Mouse (Mus musculus) limb, embryonic 11.5 days (tissue): ENCODE measurements around the gene Hps3. TPM values are rescaled to one million over a fixed set of nuclear protein-coding genes. Genes with fewer than 3 reads are reported as not detected.

Source experiments
- ATAC-seq: fragments of 200-750 bp; cut with Nextera tagmentation; 2 replicates; pipeline ENCODE4 v1.8.0; 2017; ENCODE audit warnings: low read depth; ENCODE audit not compliant: insufficient number of reproducible peaks, low FRiP score, low TSS enrichment
- DNase-seq: peaks from one replicate; pipeline ENCODE4 v3.0.0-alpha.2; 2015; ENCODE audit warnings: low spot score
- H3K27ac ChIP-seq: fragments of 300-500 bp; sonication (generic); replicated peaks from 2 replicates; pipeline ENCODE4 v1.5.1; 2014; ENCODE audit warnings: low read depth, mild to moderate bottlenecking, low read length
- H3K27me3 ChIP-seq: fragments of 300-500 bp; sonication (generic); 2 replicates; pipeline ENCODE4 v1.6.1; 2014; ENCODE audit warnings: mild to moderate bottlenecking, low read length, mixed read lengths; ENCODE audit not compliant: control insufficient read depth, insufficient read depth
- H3K36me3 ChIP-seq: fragments of 300-500 bp; sonication (generic); 2 replicates; pipeline ENCODE4 v1.6.1; 2014; ENCODE audit warnings: mild to moderate bottlenecking, low read length, moderate library complexity, mixed read lengths; ENCODE audit not compliant: control insufficient read depth, insufficient read depth
- H3K4me1 ChIP-seq: fragments of 300-500 bp; sonication (generic); 2 replicates; pipeline ENCODE4 v1.6.1; 2014; ENCODE audit warnings: low read length, mixed read lengths; ENCODE audit not compliant: control insufficient read depth, insufficient read depth
- H3K4me2 ChIP-seq: fragments of 300-500 bp; sonication (generic); 2 replicates; pipeline ENCODE4 v1.6.1; 2014; ENCODE audit warnings: low read depth, mild to moderate bottlenecking, moderate library complexity; ENCODE audit not compliant: severe bottlenecking
- H3K4me3 ChIP-seq: fragments of 300-500 bp; sonication (generic); 2 replicates; pipeline ENCODE4 v1.5.1; 2014; ENCODE audit warnings: low read depth, low read length
- H3K9ac ChIP-seq: fragments of 300-500 bp; sonication (generic); 2 replicates; pipeline ENCODE4 v1.6.1; 2014; ENCODE audit warnings: mild to moderate bottlenecking, low read length
- H3K9me3 ChIP-seq: fragments of 300-500 bp; sonication (generic); 2 replicates; pipeline ENCODE4 v1.6.1; 2016; ENCODE audit warnings: low read length; ENCODE audit not compliant: control insufficient read depth
- WGBS: fragments of 180-500 bp; shearing (Covaris S2); extraction: QIAGEN DNeasy Blood & Tissue Kit; methylation state at CpG from one replicate; pipeline ENCODE4 v1.1.7; 2014; 5-methylcytosine and 5-hydroxymethylcytosine counted together
- polyA plus RNA-seq: library from polyadenylated mRNA; unstranded; fragments of >200 nt; fragmentation: Nextera tagmentation; extraction: Ambion mirVana; gene quantifications from 2 replicates; pipeline ENCODE4 v1.2.1, GENCODE M21; 2014

Hps3 gene
- polyA plus RNA-seq, 1 experiment from 2014 or later, result 7.8 TPM

DNA sequence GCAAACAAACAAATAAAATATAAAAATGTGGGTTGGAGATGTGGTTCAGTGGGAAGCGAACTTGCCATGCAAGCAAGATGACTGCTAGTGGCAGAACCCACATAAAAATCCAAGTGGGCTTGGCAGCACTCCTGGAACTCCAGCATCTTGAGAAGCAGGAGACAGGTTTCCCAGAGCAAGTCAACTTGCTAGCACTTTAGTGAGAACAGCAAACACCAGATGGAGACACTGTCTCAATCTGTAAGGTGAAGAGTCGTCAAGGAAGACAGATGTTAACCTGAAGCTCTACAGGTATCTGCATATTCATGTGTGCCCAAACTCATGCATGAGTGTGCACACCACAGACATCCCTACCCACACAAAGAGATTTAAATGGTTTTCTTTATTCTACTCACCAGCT lies 35.6 kb downstream of the Hps3 start:
- Histone ChIP-seq H3K4me1 (no peaks in the 10 kb centered on the region), H3K9me3 (no peaks in the 10 kb centered on the region), H3K4me2 (no peak overlapping the region), H3K4me3 (no peak overlapping the region), H3K27me3 (no peaks in the 10 kb centered on the region), H3K27ac (no peak overlapping the region), H3K9ac (no peak overlapping the region), H3K36me3 (no peaks in the 10 kb centered on the region)
- no peak for DNase-seq
- 82% methylated on average over 2 of the region's 2 CpGs for WGBS
- ATAC-seq, result no peak

GRCm38 (mm10) chr3:19992388-19992787 lies 42.7 kb downstream of the Hps3 start:
- no peaks in the 10 kb centered on the region for H3K9me3 ChIP-seq
- no peak overlapping the region for H3K27ac ChIP-seq
- 83% methylated on average over 4 of the region's 4 CpGs for WGBS
- H3K4me2 ChIP-seq, result no peak overlapping the region
- no peaks in the 10 kb centered on the region for H3K27me3 ChIP-seq
- no peaks in the 10 kb centered on the region for H3K4me1 ChIP-seq
- H3K36me3 ChIP-seq, result no peaks in the 10 kb centered on the region
- no peak overlapping the region for H3K4me3 ChIP-seq
- ATAC-seq (no peak), DNase-seq (no peak)
- H3K9ac ChIP-seq, result no peak overlapping the region

GRCm38 (mm10) chr3:19990031-19990430 lies 45.1 kb downstream of the Hps3 start:
- ATAC-seq (no peak), DNase-seq (no peak)
- 84% methylated on average over 3 of the region's 3 CpGs for WGBS
- Histone ChIP-seq H3K4me1 (no peaks in the 10 kb centered on the region), H3K9me3 (no peaks in the 10 kb centered on the region), H3K27ac (no peak overlapping the region), H3K4me2 (no peak overlapping the region), H3K9ac (no peak overlapping the region), H3K36me3 (no peaks in the 10 kb centered on the region), H3K27me3 (no peaks in the 10 kb centered on the region), H3K4me3 (no peak overlapping the region)

GRCm38 (mm10) chr3:19986123-19986522 lies 49.0 kb downstream of the Hps3 start:
- no peaks in the 10 kb centered on the region for H3K36me3 ChIP-seq
- H3K27me3 ChIP-seq, result no peaks in the 10 kb centered on the region
- no peak overlapping the region for H3K4me3 ChIP-seq
- ATAC-seq (no peak), DNase-seq (no peak)
- WGBS, result 49% methylated on average over 3 of the region's 3 CpGs
- H3K4me2 ChIP-seq, result no peak overlapping the region
- H3K4me1 ChIP-seq, result no peaks in the 10 kb centered on the region
- H3K9me3 ChIP-seq, result no peaks in the 10 kb centered on the region
- H3K9ac ChIP-seq, result no peak overlapping the region
- H3K27ac ChIP-seq, result no peak overlapping the region

- DNase-seq (no peak), ATAC-seq (no peak)
- Histone ChIP-seq H3K36me3 (no peaks in the 10 kb centered on the region), H3K27ac (no peak overlapping the region), H3K9me3 (no peaks in the 10 kb centered on the region), H3K27me3 (no peaks in the 10 kb centered on the region), H3K4me1 (no peaks in the 10 kb centered on the region), H3K4me3 (no peak overlapping the region), H3K4me2 (no peak overlapping the region), H3K9ac (no peak overlapping the region)
Observed at GRCm38 (mm10) chr3:19982846-19983245, 52.3 kb downstream of the Hps3 start.

- Histone ChIP-seq H3K4me1 (no peaks in the 10 kb centered on the region), H3K9ac (no peak overlapping the region), H3K27ac (no peak overlapping the region), H3K36me3 (no peaks in the 10 kb centered on the region), H3K9me3 (no peaks in the 10 kb centered on the region), H3K27me3 (no peaks in the 10 kb centered on the region), H3K4me2 (no peak overlapping the region), H3K4me3 (no peak overlapping the region)
- no peak for ATAC-seq
- WGBS, result 82% methylated on average over 2 of the region's 2 CpGs
- no peak for DNase-seq
Observed at GRCm38 (mm10) chr3:19981156-19981555, 54.0 kb downstream of the Hps3 start.

DNA sequence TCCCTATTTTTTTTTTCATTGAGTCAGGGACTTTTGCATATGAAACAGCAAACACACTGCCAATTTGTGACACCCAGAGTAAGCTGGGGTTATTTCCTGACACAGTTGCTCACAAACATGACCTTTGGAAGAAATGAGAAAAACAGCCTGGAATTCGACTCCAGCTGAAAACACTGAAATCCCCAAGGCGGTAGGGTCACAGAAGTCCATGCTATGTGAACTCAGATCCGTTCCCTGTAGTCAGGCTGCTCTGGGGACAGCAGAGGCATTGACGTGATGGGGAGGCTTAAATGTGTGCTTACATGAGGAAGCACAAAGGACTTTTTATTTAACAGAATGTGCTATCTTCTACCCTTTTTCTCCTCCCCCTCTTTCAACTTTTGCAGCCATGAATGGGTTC lies 56.6 kb downstream of the Hps3 start:
- H3K9me3 ChIP-seq, result no peaks in the 10 kb centered on the region
- DNase-seq, result no peak
- no peak overlapping the region for H3K9ac ChIP-seq
- H3K4me1 ChIP-seq, result no peaks in the 10 kb centered on the region
- ATAC-seq, result no peak
- no peak overlapping the region for H3K4me3 ChIP-seq
- H3K27ac ChIP-seq, result no peak overlapping the region
- no peaks in the 10 kb centered on the region for H3K36me3 ChIP-seq
- H3K27me3 ChIP-seq, result no peaks in the 10 kb centered on the region
- no peak overlapping the region for H3K4me2 ChIP-seq
- WGBS, result 50% methylated on average over 4 of the region's 4 CpGs

DNA sequence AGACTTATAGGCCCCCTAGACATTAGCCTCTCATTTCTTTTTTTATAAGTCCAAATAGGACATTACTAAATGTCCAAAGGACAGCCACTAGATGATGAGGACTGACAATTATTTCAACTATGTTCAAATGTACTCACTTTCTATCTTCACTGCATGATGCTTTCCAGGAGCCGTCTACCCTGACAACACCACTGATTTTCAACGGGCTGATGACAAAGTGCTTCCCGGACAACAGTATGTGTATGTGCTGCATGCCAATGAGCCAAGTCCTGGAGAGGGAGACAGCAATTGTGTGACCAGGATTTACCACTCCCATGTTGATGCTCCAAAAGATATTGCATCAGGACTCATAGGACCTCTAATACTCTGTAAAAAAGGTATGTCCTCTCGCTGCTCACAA lies 69.0 kb downstream of the Hps3 start:
- DNase-seq, result no peak
- 89% methylated on average over 4 of the region's 4 CpGs for WGBS
- Histone ChIP-seq H3K9me3 (no peaks in the 10 kb centered on the region), H3K36me3 (no peaks in the 10 kb centered on the region), H3K4me2 (no peak overlapping the region), H3K4me1 (no peaks in the 10 kb centered on the region), H3K9ac (no peak overlapping the region), H3K27ac (no peak overlapping the region), H3K27me3 (no peaks in the 10 kb centered on the region), H3K4me3 (no peak overlapping the region)
- ATAC-seq, result no peak

- Histone ChIP-seq H3K4me1 (no peaks in the 10 kb centered on the region), H3K27ac (no peak overlapping the region), H3K27me3 (no peaks in the 10 kb centered on the region), H3K9me3 (no peaks in the 10 kb centered on the region), H3K4me3 (no peak overlapping the region), H3K4me2 (no peak overlapping the region), H3K9ac (no peak overlapping the region), H3K36me3 (no peaks in the 10 kb centered on the region)
- DNase-seq, result no peak
- WGBS, result 89% methylated on average over 5 of the region's 5 CpGs
- no peak for ATAC-seq
Observed at GRCm38 (mm10) chr3:19965239-19965638, 69.9 kb downstream of the Hps3 start.
